Mouse (Mus musculus): Measurements from ENCODE around the gene Gopc.

GRCm38 (mm10) chr10:52360241-52360735 is 21.6 kb downstream of the Gopc start:
- TF ChIP-seq POLR2A (IDR thresholded peaks at IDR 0.05; ENCODE audit: insufficient read length, low read depth), result no peak
- TF ChIP-seq MYOD1 (IDR thresholded peaks at IDR 0.05; ENCODE audit: control insufficient read depth in 1 of 3, insufficient read length in 2 of 3, low read depth in 2 of 3), result no peak

All from myocyte (in vitro differentiated cells).